Mouse (Mus musculus) bone marrow, adult 2 months (tissue): ENCODE measurements around the gene Mrvi1.

ENCODE experiments used
- CTCF ChIP-seq: fragments of 200-500 bp; IDR thresholded peaks from 2 replicates; pipeline ENCODE4 v1.5.1; 2011; ENCODE audit warnings: low read length, control low read depth; ENCODE audit not compliant: control insufficient read depth, insufficient read depth
- POLR2A ChIP-seq: fragments of 200-500 bp; IDR thresholded peaks from 2 replicates; pipeline ENCODE4 v1.6.1; 2011; ENCODE audit warnings: low read depth, mild to moderate bottlenecking, control low read depth, low read length, borderline replicate concordance; ENCODE audit not compliant: control insufficient read depth

- TF ChIP-seq CTCF (no peak), POLR2A (no peak)
These were observed 15.4 kb downstream of the Mrvi1 start for GRCm38 (mm10) chr7:110966853-110967252.
